Mouse (Mus musculus) midbrain, postnatal 0 days (tissue): Measurements from ENCODE around the gene Adamts8. TPM values are rescaled to one million over a fixed set of nuclear protein-coding genes. Genes with fewer than 3 reads are reported as not detected.

Source experiments
- ATAC-seq: fragments of 200-750 bp; cut with Nextera tagmentation; 2 replicates; pipeline ENCODE4 v1.8.0; 2017; ENCODE audit warnings: moderate number of reproducible peaks, mild to moderate bottlenecking, moderate TSS enrichment, moderate library complexity; ENCODE audit not compliant: low FRiP score
- DNase-seq: peaks from one replicate; pipeline ENCODE4 v3.0.0-alpha.2; 2015; ENCODE audit warnings: low spot score
- H3K27ac ChIP-seq: fragments of 300-500 bp; sonication (generic); 2 replicates; pipeline ENCODE4 v1.5.1; 2014; ENCODE audit warnings: low read depth, mild to moderate bottlenecking, low read length, mixed read lengths
- H3K27me3 ChIP-seq: fragments of 300-500 bp; sonication (generic); 2 replicates; pipeline ENCODE4 v1.6.1; 2014; ENCODE audit warnings: low read length, control low read depth, mixed read lengths; ENCODE audit not compliant: insufficient read depth
- H3K36me3 ChIP-seq: fragments of 300-500 bp; sonication (generic); 2 replicates; pipeline ENCODE4 v1.6.1; 2014; ENCODE audit warnings: low read length, control low read depth, mixed read lengths; ENCODE audit not compliant: insufficient read depth
- H3K4me1 ChIP-seq: fragments of 300-500 bp; sonication (generic); 2 replicates; pipeline ENCODE4 v1.6.1; 2014; ENCODE audit warnings: mild to moderate bottlenecking, control low read depth, antibody characterized with exemption, low read length, mixed read lengths; ENCODE audit not compliant: insufficient read depth
- H3K4me2 ChIP-seq: fragments of 300-500 bp; sonication (generic); 2 replicates; pipeline ENCODE4 v1.6.1; 2014; ENCODE audit warnings: low read depth, mild to moderate bottlenecking, low read length, mixed read lengths; ENCODE audit not compliant: poor library complexity, severe bottlenecking
- H3K4me3 ChIP-seq: fragments of 300-500 bp; sonication (generic); 2 replicates; pipeline ENCODE4 v1.5.1; 2014; ENCODE audit warnings: low read depth, mild to moderate bottlenecking, low read length, moderate library complexity
- H3K9ac ChIP-seq: fragments of 300-500 bp; sonication (generic); replicated peaks from 2 replicates; pipeline ENCODE4 v1.6.1; 2014; ENCODE audit warnings: mild to moderate bottlenecking, low read length, moderate library complexity, mixed read lengths; ENCODE audit not compliant: poor library complexity, severe bottlenecking
- H3K9me3 ChIP-seq: fragments of 300-500 bp; sonication (generic); 2 replicates; pipeline ENCODE4 v1.6.1; 2016; ENCODE audit warnings: low read length, control low read depth
- CTCF ChIP-seq: IDR thresholded peaks from 2 replicates; pipeline ENCODE4 v1.5.1; 2016; ENCODE audit warnings: antibody characterized with exemption, mild to moderate bottlenecking
- WGBS: fragments of 180-500 bp; shearing (Covaris S2); extraction: QIAGEN DNeasy Blood & Tissue Kit; methylation state at CpG from one replicate; pipeline ENCODE4 v1.1.7; 2014; 5-methylcytosine and 5-hydroxymethylcytosine counted together
- polyA plus RNA-seq: library from polyadenylated mRNA; unstranded; fragments of >200 nt; fragmentation: Nextera tagmentation; extraction: Ambion mirVana; gene quantifications from 2 replicates; pipeline ENCODE4 v1.2.1, GENCODE M21; 2015
- total RNA-seq: library from RNA; depleted of rRNA; stranded (reverse); fragments of >200 nt; gene quantifications from 2 replicates; pipeline ENCODE4 v1.2.3, GENCODE M21; 2014

The Adamts8 gene
- total and polyA plus RNA-seq, 2 experiments from 2014 or later = 1.2 to 3.0 TPM

- Histone ChIP-seq H3K36me3 (no peaks in the 10 kb centered on the region), H3K27ac (no peak overlapping the region), H3K4me3 (no peak overlapping the region), H3K9me3 (no peaks in the 10 kb centered on the region), H3K9ac (no peak overlapping the region), H3K27me3 (no peaks in the 10 kb centered on the region), H3K4me2 (peak overlapping the region; percentile 45; the same call in 1 of the 2 replicates), H3K4me1 (no peaks in the 10 kb centered on the region)
- ATAC-seq (no peak), DNase-seq (no peak)
- TF ChIP-seq CTCF = no peak
- WGBS = 86% methylated on average over 9 of the region's 9 CpGs
Measured at GRCm38 (mm10) chr9:30919686-30920085, 22.7 kb upstream of the Adamts8 start.

GRCm38 (mm10) chr9:30920736-30921135, 21.6 kb upstream of the Adamts8 start:
- no peaks in the 10 kb centered on the region for H3K36me3 ChIP-seq
- peak overlapping the region; percentile 63 for H3K4me3 ChIP-seq
- DNase-seq = peak; percentile 57
- no peaks in the 10 kb centered on the region for H3K27me3 ChIP-seq
- H3K4me2 ChIP-seq = peak overlapping the region; percentile 87
- H3K9me3 ChIP-seq = no peaks in the 10 kb centered on the region
- H3K9ac ChIP-seq = no peak overlapping the region
- no peaks in the 10 kb centered on the region for H3K4me1 ChIP-seq
- peak; percentile 67 for TF ChIP-seq CTCF
- no peak for ATAC-seq
- no peak overlapping the region for H3K27ac ChIP-seq
- 18% methylated on average over 6 of the region's 6 CpGs for WGBS

- peak; percentile 57; the same call in 1 of the 2 replicates for ATAC-seq
- no peaks in the 10 kb centered on the region for H3K36me3 ChIP-seq
- no peaks in the 10 kb centered on the region for H3K4me1 ChIP-seq
- H3K27me3 ChIP-seq = no peaks in the 10 kb centered on the region
- 0 out of 2 replicates have a peak overlapping the region, but pooled peaks have one; percentile 38 for H3K27ac ChIP-seq
- H3K4me2 ChIP-seq = peak overlapping the region; percentile 87
- peak overlapping the region; percentile 63 for H3K4me3 ChIP-seq
- DNase-seq = no peak
- no peaks in the 10 kb centered on the region for H3K9me3 ChIP-seq
- 5% methylated on average over 56 of the region's 56 CpGs for WGBS
- no peak for TF ChIP-seq CTCF
- H3K9ac ChIP-seq = peak overlapping the region; percentile 71
Measured at GRCm38 (mm10) chr9:30921261-30922103, 20.9 kb upstream of the Adamts8 start.

- TF ChIP-seq CTCF = peak; percentile 43
- peak; percentile 71 for DNase-seq
- no peaks in the 10 kb centered on the region for H3K27me3 ChIP-seq
- H3K4me2 ChIP-seq = peak within 1 kb of the TSS; percentile 87
- H3K4me1 ChIP-seq = no peaks in the 10 kb centered on the region
- ATAC-seq = peak; percentile 76
- 0 out of 2 replicates have a peak within 1 kb of the TSS, but pooled peaks have one; percentile 38 for H3K27ac ChIP-seq
- H3K4me3 ChIP-seq = peak within 1 kb of the TSS; percentile 63
- no peaks in the 10 kb centered on the region for H3K36me3 ChIP-seq
- peak within 1 kb of the TSS; percentile 71 for H3K9ac ChIP-seq
- under 1% methylated on average over 46 of the region's 47 CpGs for WGBS
- no peaks in the 10 kb centered on the region for H3K9me3 ChIP-seq
Measured at GRCm38 (mm10) chr9:30922197-30922894, 20.0 kb upstream of the Adamts8 start, which contains the start of gene Adamts15. Gene Adamts15, minus strand, starts transcription at chr9:30922452.

GRCm38 (mm10) chr9:30928759-30929158, 13.6 kb upstream of the Adamts8 start:
- Histone ChIP-seq H3K27me3 (no peaks in the 10 kb centered on the region), H3K9ac (no peak overlapping the region), H3K4me3 (no peak overlapping the region), H3K9me3 (no peaks in the 10 kb centered on the region), H3K4me1 (no peaks in the 10 kb centered on the region), H3K4me2 (no peak overlapping the region), H3K36me3 (no peaks in the 10 kb centered on the region), H3K27ac (no peak overlapping the region)
- ATAC-seq = no peak
- DNase-seq = no peak
- TF ChIP-seq CTCF = no peak
- WGBS = 88% methylated on average over 2 of the region's 2 CpGs
